Mouse (Mus musculus) E14TG2a.4 (cell line): Measurements from ENCODE around the gene Ubn1.

Experiments
- H3K27me3 ChIP-seq: 2 replicates; pipeline ENCODE4 v1.6.1; 2014; ENCODE audit warnings: low read length, control low read depth; ENCODE audit not compliant: insufficient read depth
- H3K36me3 ChIP-seq: 2 replicates; pipeline ENCODE4 v1.6.1; 2014; ENCODE audit warnings: low read length, control low read depth; ENCODE audit not compliant: insufficient read depth
- H3K4me1 ChIP-seq: replicated peaks from 2 replicates; pipeline ENCODE4 v1.6.1; 2014; ENCODE audit warnings: low read depth, low read length, control low read depth
- H3K4me3 ChIP-seq: replicated peaks from 2 replicates; pipeline ENCODE4 v1.5.1; 2014; ENCODE audit warnings: mild to moderate bottlenecking, low read length
- H3K9me3 ChIP-seq: 2 replicates; pipeline ENCODE4 v1.6.1; 2014; ENCODE audit warnings: low read length, control low read depth
- CTCF ChIP-seq: conservative IDR thresholded peaks from 2 replicates; pipeline ENCODE4 v1.5.1; 2014; ENCODE audit warnings: low read length
- NANOG ChIP-seq: IDR thresholded peaks from 2 replicates; pipeline ENCODE4 v1.6.1; 2014; ENCODE audit warnings: borderline replicate concordance, low read length, mixed read lengths
- POU5F1 ChIP-seq: IDR thresholded peaks from 2 replicates; pipeline ENCODE4 v1.6.1; 2014; ENCODE audit warnings: low read length, borderline replicate concordance

Gene Ubn1

GRCm38 (mm10) chr16:5089021-5089420 lies 39.2 kb downstream of the Ubn1 start:
- peak overlapping the region; percentile 58 for H3K4me3 ChIP-seq
- peaks cover 16% of the 10 kb centered on the region; the same call in 1 of the 2 replicates for H3K27me3 ChIP-seq
- H3K9me3 ChIP-seq = no peaks in the 10 kb centered on the region
- peaks cover 17% of the 10 kb centered on the region for H3K36me3 ChIP-seq
- peaks cover 18% of the 10 kb centered on the region for H3K4me1 ChIP-seq
- TF ChIP-seq CTCF (no peak), NANOG (no peak), POU5F1 (no peak)

- Histone ChIP-seq H3K9me3 (no peaks in the 10 kb centered on the region), H3K4me3 (no peak overlapping the region), H3K4me1 (peaks cover 12% of the 10 kb centered on the region), H3K27me3 (peaks cover 13% of the 10 kb centered on the region; the same call in 1 of the 2 replicates), H3K36me3 (no peaks in the 10 kb centered on the region)
- TF ChIP-seq POU5F1 (no peak), CTCF (no peak), NANOG (no peak)
Measured at GRCm38 (mm10) chr16:5093285-5093684, 43.4 kb downstream of the Ubn1 start.

DNA sequence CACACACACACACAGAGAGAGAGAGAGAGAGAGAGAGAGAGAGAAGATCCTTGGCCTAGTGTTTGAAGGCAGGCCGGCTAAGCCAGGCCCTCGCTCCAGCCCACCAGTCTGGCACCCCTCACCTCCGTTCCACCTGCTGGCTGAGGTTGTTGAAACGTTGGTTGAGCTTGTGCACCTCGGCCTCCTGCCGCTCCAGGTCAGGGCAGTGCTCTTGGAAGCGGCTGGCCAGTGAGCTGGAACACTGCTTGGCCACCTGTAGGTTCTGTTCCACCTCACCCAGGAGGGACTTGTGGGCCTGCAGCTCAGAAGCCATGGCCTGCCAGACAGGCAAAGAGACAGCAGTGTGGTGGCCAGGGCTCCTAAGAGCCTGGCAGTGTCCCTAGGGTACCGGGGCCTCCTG lies 46.6 kb downstream of the Ubn1 start:
- H3K27me3 ChIP-seq = peaks cover 3% of the 10 kb centered on the region; the same call in 1 of the 2 replicates
- peaks cover 7% of the 10 kb centered on the region; the same call in 1 of the 2 replicates for H3K4me1 ChIP-seq
- H3K9me3 ChIP-seq = no peaks in the 10 kb centered on the region
- H3K4me3 ChIP-seq = no peak overlapping the region
- no peaks in the 10 kb centered on the region for H3K36me3 ChIP-seq
- TF ChIP-seq NANOG (no peak), CTCF (no peak), POU5F1 (no peak)

- peaks cover 14% of the 10 kb centered on the region; the same call in 1 of the 2 replicates for H3K4me1 ChIP-seq
- H3K36me3 ChIP-seq = no peaks in the 10 kb centered on the region
- no peak for TF ChIP-seq POU5F1
- TF ChIP-seq NANOG = no peak
- no peak for TF ChIP-seq CTCF
- no peaks in the 10 kb centered on the region for H3K9me3 ChIP-seq
- 0 out of 2 replicates have a peak overlapping the region, but pooled peaks have one; percentile 13 for H3K4me3 ChIP-seq
- H3K27me3 ChIP-seq = peaks cover 3% of the 10 kb centered on the region; the same call in 1 of the 2 replicates
Measured at GRCm38 (mm10) chr16:5101000-5101399, 51.1 kb downstream of the Ubn1 start.

- no peaks in the 10 kb centered on the region for H3K36me3 ChIP-seq
- TF ChIP-seq CTCF (no peak), NANOG (no peak), POU5F1 (no peak)
- no peak overlapping the region for H3K4me3 ChIP-seq
- H3K9me3 ChIP-seq = 0 out of 2 replicates have a peak, but pooled peaks cover 2% of the 10 kb centered on the region
- no peaks in the 10 kb centered on the region for H3K27me3 ChIP-seq
- H3K4me1 ChIP-seq = peaks cover 25% of the 10 kb centered on the region
Measured at GRCm38 (mm10) chr16:5109877-5110276, 60.0 kb downstream of the Ubn1 start.

- H3K4me3 ChIP-seq = no peak overlapping the region
- no peak for TF ChIP-seq POU5F1
- no peak for TF ChIP-seq CTCF
- H3K9me3 ChIP-seq = 0 out of 2 replicates have a peak, but pooled peaks cover 2% of the 10 kb centered on the region
- H3K27me3 ChIP-seq = no peaks in the 10 kb centered on the region
- H3K36me3 ChIP-seq = no peaks in the 10 kb centered on the region
- peaks cover 25% of the 10 kb centered on the region for H3K4me1 ChIP-seq
Measured at GRCm38 (mm10) chr16:5111021-5111420, 61.2 kb downstream of the Ubn1 start.

GRCm38 (mm10) chr16:5113002-5113550 lies 63.2 kb downstream of the Ubn1 start:
- TF ChIP-seq POU5F1 = no peak
- no peak for TF ChIP-seq NANOG
- no peak for TF ChIP-seq CTCF
- Histone ChIP-seq H3K4me3 (no peak overlapping the region), H3K4me1 (peaks cover 25% of the 10 kb centered on the region), H3K9me3 (0 out of 2 replicates have a peak, but pooled peaks cover 2% of the 10 kb centered on the region), H3K27me3 (no peaks in the 10 kb centered on the region), H3K36me3 (no peaks in the 10 kb centered on the region)

DNA sequence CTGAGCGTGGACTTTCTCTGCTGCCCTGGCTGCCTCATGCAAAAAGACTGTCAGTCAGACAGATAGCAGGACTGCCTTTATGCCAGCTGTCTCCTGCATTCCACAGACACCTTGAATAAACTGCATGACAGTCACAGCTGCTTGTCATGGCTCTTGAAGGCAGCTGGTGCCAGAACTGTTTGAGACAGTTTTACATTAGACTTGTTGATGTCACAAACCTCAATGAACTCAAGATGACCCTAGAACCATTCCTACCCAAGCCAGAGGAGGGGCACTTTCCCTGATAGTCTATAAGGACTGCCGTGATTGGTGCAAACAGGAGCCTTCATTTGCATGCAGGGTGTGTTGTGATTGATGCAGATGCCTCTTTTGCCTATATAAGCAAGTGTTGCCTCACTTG lies 63.7 kb downstream of the Ubn1 start:
- H3K4me1 ChIP-seq = peaks cover 24% of the 10 kb centered on the region
- H3K4me3 ChIP-seq = no peak overlapping the region
- H3K27me3 ChIP-seq = no peaks in the 10 kb centered on the region
- H3K9me3 ChIP-seq = no peaks in the 10 kb centered on the region
- TF ChIP-seq NANOG (no peak), CTCF (no peak), POU5F1 (no peak)
- no peaks in the 10 kb centered on the region for H3K36me3 ChIP-seq

GRCm38 (mm10) chr16:5119385-5119784 lies 69.5 kb downstream of the Ubn1 start:
- H3K4me3 ChIP-seq = no peak overlapping the region
- no peaks in the 10 kb centered on the region for H3K36me3 ChIP-seq
- H3K9me3 ChIP-seq = no peaks in the 10 kb centered on the region
- TF ChIP-seq POU5F1 = no peak
- no peak for TF ChIP-seq CTCF
- no peak for TF ChIP-seq NANOG
- H3K27me3 ChIP-seq = no peaks in the 10 kb centered on the region
- peaks cover 19% of the 10 kb centered on the region for H3K4me1 ChIP-seq

DNA sequence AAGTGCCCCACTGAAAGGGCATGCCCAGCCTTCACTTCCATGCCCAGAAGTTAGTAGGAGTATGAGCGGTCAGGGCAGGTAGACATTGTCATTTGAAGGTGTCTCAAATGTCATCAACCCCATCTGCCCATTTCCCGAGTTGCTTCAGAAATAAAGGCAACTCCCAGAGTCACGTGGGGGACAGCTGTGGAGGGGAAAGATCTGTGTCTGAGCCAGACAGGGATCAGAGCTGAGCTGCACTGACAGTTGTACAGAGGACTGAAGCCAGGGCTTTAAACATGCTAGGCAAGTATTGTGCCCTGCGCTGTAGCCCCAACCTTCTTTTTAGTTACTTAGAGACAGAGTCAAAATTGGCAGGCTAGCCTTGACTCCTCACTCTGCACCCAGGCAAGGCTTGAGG lies 70.0 kb downstream of the Ubn1 start:
- no peaks in the 10 kb centered on the region for H3K9me3 ChIP-seq
- peaks cover 17% of the 10 kb centered on the region for H3K4me1 ChIP-seq
- H3K4me3 ChIP-seq = no peak overlapping the region
- H3K36me3 ChIP-seq = no peaks in the 10 kb centered on the region
- no peaks in the 10 kb centered on the region for H3K27me3 ChIP-seq
- TF ChIP-seq NANOG (no peak), POU5F1 (no peak), CTCF (no peak)
